Mouse (Mus musculus) brain, embryonic 14.5 days (tissue): ENCODE data around the gene Prdx2.

Experiments used
- CTCF ChIP-seq: fragments of 200-500 bp; IDR thresholded peaks from 2 replicates; pipeline ENCODE4 v1.5.1; 2012; ENCODE audit warnings: inconsistent platforms, mild to moderate bottlenecking, moderate library complexity, borderline replicate concordance; ENCODE audit not compliant: insufficient read depth, insufficient read length; ENCODE audit errors: extremely low read depth
- POLR2A ChIP-seq: fragments of 200-500 bp; IDR thresholded peaks from 2 replicates; pipeline ENCODE4 v1.6.1; 2012; ENCODE audit warnings: mild to moderate bottlenecking, inconsistent platforms, borderline replicate concordance; ENCODE audit not compliant: poor library complexity, insufficient read depth, insufficient read length, severe bottlenecking; ENCODE audit errors: extremely low read depth

- no peak for TF ChIP-seq POLR2A
- TF ChIP-seq CTCF, result peak; percentile 61
Observed at GRCm38 (mm10) chr8:84945633-84946527, 23.5 kb upstream of the Prdx2 start.
